Mouse (Mus musculus) midbrain, postnatal 0 days (tissue): Measurements from ENCODE around the gene Shc2. TPM values are rescaled to one million over a fixed set of nuclear protein-coding genes. Genes with fewer than 3 reads are reported as not detected.

ENCODE experiments used
- ATAC-seq: fragments of 200-750 bp; cut with Nextera tagmentation; 2 replicates; pipeline ENCODE4 v1.8.0; 2017; ENCODE audit warnings: moderate number of reproducible peaks, mild to moderate bottlenecking, moderate TSS enrichment, moderate library complexity; ENCODE audit not compliant: low FRiP score
- DNase-seq: peaks from one replicate; pipeline ENCODE4 v3.0.0-alpha.2; 2015; ENCODE audit warnings: low spot score
- H3K27ac ChIP-seq: fragments of 300-500 bp; sonication (generic); 2 replicates; pipeline ENCODE4 v1.5.1; 2014; ENCODE audit warnings: low read depth, mild to moderate bottlenecking, low read length, mixed read lengths
- H3K27me3 ChIP-seq: fragments of 300-500 bp; sonication (generic); 2 replicates; pipeline ENCODE4 v1.6.1; 2014; ENCODE audit warnings: low read length, control low read depth, mixed read lengths; ENCODE audit not compliant: insufficient read depth
- H3K36me3 ChIP-seq: fragments of 300-500 bp; sonication (generic); 2 replicates; pipeline ENCODE4 v1.6.1; 2014; ENCODE audit warnings: low read length, control low read depth, mixed read lengths; ENCODE audit not compliant: insufficient read depth
- H3K4me1 ChIP-seq: fragments of 300-500 bp; sonication (generic); 2 replicates; pipeline ENCODE4 v1.6.1; 2014; ENCODE audit warnings: mild to moderate bottlenecking, control low read depth, antibody characterized with exemption, low read length, mixed read lengths; ENCODE audit not compliant: insufficient read depth
- H3K4me2 ChIP-seq: fragments of 300-500 bp; sonication (generic); 2 replicates; pipeline ENCODE4 v1.6.1; 2014; ENCODE audit warnings: low read depth, mild to moderate bottlenecking, low read length, mixed read lengths; ENCODE audit not compliant: poor library complexity, severe bottlenecking
- H3K4me3 ChIP-seq: fragments of 300-500 bp; sonication (generic); 2 replicates; pipeline ENCODE4 v1.5.1; 2014; ENCODE audit warnings: low read depth, mild to moderate bottlenecking, low read length, moderate library complexity
- H3K9ac ChIP-seq: fragments of 300-500 bp; sonication (generic); replicated peaks from 2 replicates; pipeline ENCODE4 v1.6.1; 2014; ENCODE audit warnings: mild to moderate bottlenecking, low read length, moderate library complexity, mixed read lengths; ENCODE audit not compliant: poor library complexity, severe bottlenecking
- H3K9me3 ChIP-seq: fragments of 300-500 bp; sonication (generic); 2 replicates; pipeline ENCODE4 v1.6.1; 2016; ENCODE audit warnings: low read length, control low read depth
- CTCF ChIP-seq: IDR thresholded peaks from 2 replicates; pipeline ENCODE4 v1.5.1; 2016; ENCODE audit warnings: antibody characterized with exemption, mild to moderate bottlenecking
- WGBS: fragments of 180-500 bp; shearing (Covaris S2); extraction: QIAGEN DNeasy Blood & Tissue Kit; methylation state at CpG from one replicate; pipeline ENCODE4 v1.1.7; 2014; 5-methylcytosine and 5-hydroxymethylcytosine counted together
- polyA plus RNA-seq: library from polyadenylated mRNA; unstranded; fragments of >200 nt; fragmentation: Nextera tagmentation; extraction: Ambion mirVana; gene quantifications from 2 replicates; pipeline ENCODE4 v1.2.1, GENCODE M21; 2015
- total RNA-seq: library from RNA; depleted of rRNA; stranded (reverse); fragments of >200 nt; gene quantifications from 2 replicates; pipeline ENCODE4 v1.2.3, GENCODE M21; 2014

Shc2 gene
- total and polyA plus RNA-seq, 2 experiments from 2014 or later = 26.2 to 74.5 TPM

DNA sequence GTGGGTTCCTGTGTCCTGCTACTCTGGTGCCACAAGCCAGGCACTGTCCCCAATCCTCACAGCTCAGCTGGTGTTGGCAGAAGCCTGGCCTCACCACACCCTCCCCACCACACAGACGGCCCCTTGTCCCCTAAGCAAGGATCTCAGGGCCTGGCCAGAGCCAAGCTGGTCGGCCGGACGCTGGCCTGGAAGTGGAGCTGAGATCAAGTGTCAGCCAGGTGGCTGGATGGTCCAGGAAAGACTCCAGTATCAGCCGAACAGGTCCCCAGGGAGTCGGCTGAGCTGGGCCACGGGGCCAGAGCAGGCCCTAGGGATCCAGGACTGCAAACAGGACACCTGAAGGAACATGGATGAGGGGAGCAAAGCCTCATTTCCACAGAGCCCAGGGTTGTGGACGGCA lies 8.0 kb upstream of the Shc2 start, which contains the start of gene Odf3l2:
Gene Odf3l2, minus strand, starts transcription at position 28 of the 400 bp plus-strand sequence.
- Histone ChIP-seq H3K9me3 (no peaks in the 10 kb centered on the region), H3K4me1 (no peaks in the 10 kb centered on the region), H3K9ac (no peak within 1 kb of the TSS), H3K27ac (no peak within 1 kb of the TSS), H3K4me2 (no peak within 1 kb of the TSS), H3K36me3 (no peaks in the 10 kb centered on the region), H3K27me3 (no peaks in the 10 kb centered on the region), H3K4me3 (no peak within 1 kb of the TSS)
- ATAC-seq (no peak), DNase-seq (no peak)
- no peak for TF ChIP-seq CTCF
- 74% methylated on average over 8 of the region's 8 CpGs for WGBS

DNA sequence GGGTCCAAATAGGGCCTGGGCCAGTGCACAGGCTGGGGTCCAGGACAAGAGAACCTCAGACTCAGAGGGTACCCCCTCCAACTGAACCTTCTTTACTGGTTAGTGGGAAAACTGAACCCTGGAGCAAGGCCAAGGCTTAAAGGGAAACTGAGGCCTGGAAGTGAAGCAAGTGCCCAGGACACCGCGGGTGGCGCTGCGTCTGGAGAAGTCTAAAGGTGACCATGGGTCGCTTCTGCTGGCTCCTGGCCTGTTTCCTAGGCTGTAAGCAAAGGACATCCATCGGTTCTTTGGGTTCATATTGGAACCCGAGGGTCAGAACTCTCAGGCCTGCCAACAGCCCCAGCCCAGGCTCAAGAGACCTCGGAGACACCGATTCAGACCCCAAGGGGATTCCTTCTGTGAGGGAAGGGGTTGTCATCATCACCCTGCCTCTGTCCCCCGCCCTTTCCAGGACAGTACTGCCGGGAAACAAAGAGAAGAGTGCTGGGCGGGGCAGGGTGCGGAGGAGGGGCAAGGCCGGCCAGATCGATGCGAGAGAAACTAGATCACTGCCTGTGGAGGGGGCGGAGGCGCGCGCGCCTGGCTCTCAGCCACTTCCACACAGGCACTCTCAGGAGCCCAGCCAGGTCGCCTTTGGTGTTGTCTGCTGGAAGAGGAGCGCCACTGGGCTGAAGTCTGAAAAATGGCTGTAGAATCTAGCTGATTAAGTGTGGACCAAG lies 927 bp upstream of the Shc2 start:
- no peaks in the 10 kb centered on the region for H3K36me3 ChIP-seq
- 4% methylated on average over 22 of the region's 23 CpGs for WGBS
- peak overlapping the region; percentile 84; the same call in 1 of the 2 replicates for H3K4me3 ChIP-seq
- H3K4me1 ChIP-seq = peaks cover 12% of the 10 kb centered on the region; the same call in 1 of the 2 replicates
- peaks cover 5% of the 10 kb centered on the region; the same call in 1 of the 2 replicates for H3K27me3 ChIP-seq
- no peak for ATAC-seq
- H3K27ac ChIP-seq = peak overlapping the region; percentile 93; the same call in 1 of the 2 replicates
- DNase-seq = peak; percentile 55
- H3K4me2 ChIP-seq = peak overlapping the region; percentile 92
- 0 out of 2 replicates have a peak, but pooled peaks have one; percentile 6 for TF ChIP-seq CTCF
- H3K9ac ChIP-seq = peak overlapping the region; percentile 1; the same call in 1 of the 2 replicates
- H3K9me3 ChIP-seq = no peaks in the 10 kb centered on the region

DNA sequence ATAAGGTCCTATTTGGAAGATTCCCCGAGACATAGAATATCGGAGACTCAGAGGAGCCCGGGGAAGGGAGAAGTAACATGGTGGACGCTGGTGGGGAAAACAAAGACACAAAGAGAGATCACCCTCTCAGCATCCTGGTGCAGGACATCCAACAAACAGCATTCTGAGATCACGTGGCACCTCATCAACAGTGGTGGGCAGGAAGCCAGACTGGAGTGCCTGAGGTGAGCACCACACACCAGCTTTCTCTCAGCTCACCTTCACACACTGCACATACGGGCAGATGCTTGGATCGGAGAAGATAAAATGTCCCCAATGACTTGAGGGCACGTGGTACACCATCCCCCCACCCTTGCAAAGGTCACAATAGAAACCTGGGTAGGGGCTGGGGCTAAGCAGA lies 1.4 kb downstream of the Shc2 start:
- peak overlapping the region; percentile 89; the same call in 1 of the 2 replicates for H3K9ac ChIP-seq
- H3K27me3 ChIP-seq = peaks cover 5% of the 10 kb centered on the region; the same call in 1 of the 2 replicates
- H3K27ac ChIP-seq = 0 out of 2 replicates have a peak overlapping the region, but pooled peaks have one; percentile 18
- ATAC-seq (peak; percentile 7; the same call in 1 of the 2 replicates), DNase-seq (no peak)
- peaks cover 12% of the 10 kb centered on the region; the same call in 1 of the 2 replicates for H3K4me1 ChIP-seq
- H3K36me3 ChIP-seq = no peaks in the 10 kb centered on the region
- no peaks in the 10 kb centered on the region for H3K9me3 ChIP-seq
- WGBS = 70% methylated on average over 8 of the region's 8 CpGs
- H3K4me3 ChIP-seq = peak overlapping the region; percentile 84
- H3K4me2 ChIP-seq = peak overlapping the region; percentile 92
- no peak for TF ChIP-seq CTCF

DNA sequence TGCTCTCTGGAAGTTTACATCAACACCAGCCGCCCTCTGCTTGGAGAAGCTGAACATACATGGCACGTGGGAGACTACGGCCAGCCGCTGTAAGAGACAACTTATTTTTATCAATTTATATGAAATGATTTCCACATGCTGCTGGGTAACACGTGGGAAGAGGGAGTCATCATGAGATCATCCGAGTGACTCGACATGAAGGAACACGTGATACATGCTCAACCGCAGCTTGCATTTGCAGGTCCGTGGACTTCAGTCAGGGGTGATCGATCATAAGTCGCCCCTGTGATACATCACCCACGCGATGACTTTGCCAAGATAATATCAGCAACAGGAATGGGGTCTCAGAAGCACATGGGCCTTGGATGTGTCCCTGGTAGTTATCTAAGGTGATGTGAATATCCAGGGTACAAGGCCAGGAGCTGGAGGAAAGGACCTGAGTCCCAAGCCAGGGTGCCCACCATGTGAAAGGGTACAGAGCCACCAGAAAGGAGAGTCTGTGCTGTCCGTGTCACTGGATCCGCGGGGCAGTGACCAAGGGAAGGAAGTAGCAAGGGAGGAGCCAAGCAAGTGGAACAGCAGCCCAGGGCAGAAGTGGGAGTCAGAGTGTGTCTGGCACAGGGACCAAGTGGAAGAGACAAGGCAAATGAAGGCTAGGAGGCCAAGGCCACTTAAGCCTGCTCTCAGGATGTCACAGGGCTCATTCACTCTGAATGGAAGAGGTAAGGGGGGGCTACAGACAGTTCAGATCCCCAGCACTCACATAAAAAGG lies 4.5 kb downstream of the Shc2 start:
- DNase-seq (no peak), ATAC-seq (no peak)
- Histone ChIP-seq H3K9me3 (no peaks in the 10 kb centered on the region), H3K4me3 (no peak overlapping the region), H3K9ac (no peak overlapping the region), H3K4me2 (no peak overlapping the region), H3K36me3 (0 out of 2 replicates have a peak, but pooled peaks cover 3% of the 10 kb centered on the region), H3K27ac (no peak overlapping the region), H3K27me3 (no peaks in the 10 kb centered on the region), H3K4me1 (peaks cover 9% of the 10 kb centered on the region; the same call in 1 of the 2 replicates)
- no peak for TF ChIP-seq CTCF
- WGBS = 83% methylated on average over 17 of the region's 17 CpGs

DNA sequence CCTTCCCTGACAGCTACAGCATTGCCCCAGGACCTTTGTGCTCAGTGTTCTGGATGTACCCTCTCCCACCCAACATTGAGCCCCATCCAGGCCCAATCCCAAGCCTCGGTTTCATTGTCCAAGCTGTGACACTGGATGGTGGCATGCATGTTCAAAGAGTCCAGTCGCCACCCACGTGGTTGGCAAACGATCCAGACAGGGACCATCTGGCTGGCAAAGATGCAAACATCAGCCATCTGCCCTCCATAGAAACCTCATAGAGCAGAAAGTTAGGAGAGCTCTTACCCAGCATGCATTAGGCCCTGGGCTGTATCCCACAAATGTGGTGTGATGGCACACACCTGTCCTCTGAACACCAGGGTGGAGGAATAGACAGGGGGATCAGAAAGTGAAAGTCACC lies 6.3 kb downstream of the Shc2 start:
- no peaks in the 10 kb centered on the region for H3K9me3 ChIP-seq
- H3K4me3 ChIP-seq = no peak overlapping the region
- TF ChIP-seq CTCF = no peak
- H3K27ac ChIP-seq = no peak overlapping the region
- 77% methylated on average over 4 of the region's 4 CpGs for WGBS
- ATAC-seq = no peak
- H3K27me3 ChIP-seq = no peaks in the 10 kb centered on the region
- no peak overlapping the region for H3K4me2 ChIP-seq
- H3K4me1 ChIP-seq = peaks cover 3% of the 10 kb centered on the region; the same call in 1 of the 2 replicates
- peaks cover 7% of the 10 kb centered on the region; the same call in 1 of the 2 replicates for H3K36me3 ChIP-seq
- H3K9ac ChIP-seq = no peak overlapping the region
- DNase-seq = peak; percentile 85
